Mouse (Mus musculus) layer of hippocampus, postnatal 25 days (tissue): Measurements from ENCODE around the gene Actn4. TPM values are rescaled to one million over a fixed set of nuclear protein-coding genes. Genes with fewer than 3 reads are reported as not detected.
"Not testable (repeated sequence)": the region's sequence is repeated elsewhere in the genome, so short reads cannot be mapped to it uniquely, and the experiment has no call there.

Experiments used
- DNase-seq, 2 experiments: peaks; one replicate each; pipeline ENCODE4 v3.0.0; 2022; ENCODE audit warnings: mixed read lengths in 2 of 2, low spot score in 1 of 2; ENCODE audit errors: extremely low spot score in 1 of 2
- total RNA-seq, 2 experiments: library from RNA; stranded (reverse); gene quantifications; 2 replicates each; pipeline ENCODE4 v1.2.3; 2021

Gene Actn4
- total RNA-seq, 2 experiments from 2014 or later, result 124 to 129 TPM

GRCm38 (mm10) chr7:28894942-28895341 is 67.2 kb downstream of the Actn4 start:
- DNase-seq, result no peak

GRCm38 (mm10) chr7:28893643-28894265 is 68.4 kb downstream of the Actn4 start:
- DNase-seq, result no peak

GRCm38 (mm10) chr7:28892601-28893000 is 69.5 kb downstream of the Actn4 start:
- no peak for DNase-seq

GRCm38 (mm10) chr7:28888701-28889161 is 73.4 kb downstream of the Actn4 start:
- no peak for DNase-seq

GRCm38 (mm10) chr7:28886486-28886885 is 75.7 kb downstream of the Actn4 start:
- no peak for DNase-seq

- DNase-seq, result not testable (repeated sequence)
These were observed 78.4 kb downstream of the Actn4 start for GRCm38 (mm10) chr7:28883704-28884103.

- DNase-seq, result no peak
These were observed 79.1 kb downstream of the Actn4 start for GRCm38 (mm10) chr7:28883039-28883438.

- no peak for DNase-seq
These were observed 80.9 kb downstream of the Actn4 start, which contains the start of gene Capn12 for GRCm38 (mm10) chr7:28881199-28881598. Gene Capn12, plus strand, starts transcription at chr7:28881422.

- no peak for DNase-seq
These were observed 81.6 kb downstream of the Actn4 start for GRCm38 (mm10) chr7:28880554-28880953.

- no peak for DNase-seq
These were observed 82.5 kb downstream of the Actn4 start for GRCm38 (mm10) chr7:28879606-28880005.

- no peak for DNase-seq
These were observed 84.3 kb downstream of the Actn4 start for GRCm38 (mm10) chr7:28877856-28878255.

GRCm38 (mm10) chr7:28877155-28877554 is 85.0 kb downstream of the Actn4 start:
- DNase-seq, result no peak

- DNase-seq, result no peak
These were observed 86.0 kb downstream of the Actn4 start for GRCm38 (mm10) chr7:28876099-28876498.

GRCm38 (mm10) chr7:28874565-28874964 is 87.6 kb downstream of the Actn4 start:
- DNase-seq, result no peak

- no peak for DNase-seq
These were observed 91.1 kb downstream of the Actn4 start for GRCm38 (mm10) chr7:28870901-28871664.

GRCm38 (mm10) chr7:28867508-28868340 is 94.4 kb downstream of the Actn4 start:
- peak; percentile 45 to 77 for DNase-seq

GRCm38 (mm10) chr7:28866769-28867507 is 95.2 kb downstream of the Actn4 start:
- DNase-seq, result no peak

GRCm38 (mm10) chr7:28865481-28866300 is 96.4 kb downstream of the Actn4 start:
- DNase-seq, result peak; percentile 54 to 60

- no peak for DNase-seq
These were observed 97.8 kb downstream of the Actn4 start for GRCm38 (mm10) chr7:28864288-28864750.
